Mouse (Mus musculus) G1E (cell line): ENCODE measurements around the gene Smndc1.

ENCODE experiments used
- CTCF ChIP-seq: IDR thresholded peaks from 2 replicates; pipeline ENCODE4 v1.5.1; 2012; ENCODE audit warnings: low read depth, low read length, inconsistent platforms, mixed read lengths
- GATA1 ChIP-seq: IDR thresholded peaks from 2 replicates; pipeline ENCODE4 v1.6.1; 2012; ENCODE audit warnings: borderline replicate concordance, low read length, inconsistent platforms, mixed read lengths
- GATA2 ChIP-seq: IDR thresholded peaks from 2 replicates; pipeline ENCODE4 v1.6.1; 2012; ENCODE audit warnings: low read depth, low read length, inconsistent platforms, borderline replicate concordance
- POLR2AphosphoS5 ChIP-seq: IDR thresholded peaks from 2 replicates; pipeline ENCODE4 v1.6.1; 2012; ENCODE audit warnings: low read depth, low read length, inconsistent platforms; ENCODE audit not compliant: insufficient replicate concordance
- TAL1 ChIP-seq: conservative IDR thresholded peaks from 2 replicates; pipeline ENCODE4 v1.6.1; 2012; ENCODE audit warnings: low read depth, low read length, inconsistent platforms, mixed read lengths

DNA sequence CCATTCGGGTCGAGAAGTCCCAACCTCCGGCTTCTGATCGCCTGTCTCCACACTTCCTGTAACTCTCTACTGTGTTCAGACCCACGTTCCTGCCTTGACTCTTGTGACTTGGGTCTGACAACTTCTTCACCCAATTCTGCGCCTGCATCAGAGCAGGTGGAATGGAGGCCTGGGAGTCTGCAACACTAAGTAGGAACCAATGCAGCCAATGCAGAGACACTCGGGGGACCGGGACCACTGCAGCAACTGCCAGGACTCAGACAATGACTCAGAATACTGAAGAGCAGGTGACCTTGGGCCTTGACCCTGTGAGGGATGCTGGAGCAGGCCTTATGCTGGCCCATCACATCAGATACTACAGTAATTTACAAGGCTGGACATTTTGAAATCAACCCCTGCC, 47.6 kb upstream of the Smndc1 start:
- no peak for TF ChIP-seq CTCF
- no peak for TF ChIP-seq POLR2AphosphoS5
- TF ChIP-seq TAL1 = no peak
- TF ChIP-seq GATA1 = no peak
- TF ChIP-seq GATA2 = no peak
